Mouse (Mus musculus) G1E (cell line): ENCODE data around the gene Zfp598. TPM values are rescaled to one million over a fixed set of nuclear protein-coding genes. Genes with fewer than 3 reads are reported as not detected.

Experiments used
- ATAC-seq: 2 replicates; pipeline ENCODE4 v1.8.0; 2016; ENCODE audit warnings: mild to moderate bottlenecking; ENCODE audit not compliant: insufficient number of reproducible peaks, poor library complexity, low FRiP score, severe bottlenecking; ENCODE audit errors: extremely low read depth
- DNase-seq: peaks from one replicate; pipeline ENCODE4 v3.0.0; 2012; ENCODE audit warnings: low spot score
- H3K27me3 ChIP-seq: 2 replicates; pipeline ENCODE4 v1.6.1; 2012; ENCODE audit warnings: mild to moderate bottlenecking, low read length, inconsistent platforms; ENCODE audit not compliant: insufficient read depth
- H3K36me3 ChIP-seq: replicated peaks from 2 replicates; pipeline ENCODE3; 2012; ENCODE audit warnings: mild to moderate bottlenecking, inconsistent platforms
- H3K4me1 ChIP-seq: 2 replicates; pipeline ENCODE4 v1.6.1; 2012; ENCODE audit warnings: low read depth, low read length, inconsistent platforms, mixed read lengths; ENCODE audit not compliant: insufficient read depth
- H3K4me3 ChIP-seq: 2 replicates; pipeline ENCODE4 v1.5.1; 2012; ENCODE audit warnings: low read depth, mild to moderate bottlenecking, inconsistent platforms, low read length, moderate library complexity, mixed read lengths
- H3K9me3 ChIP-seq: replicated peaks from 2 replicates; pipeline ENCODE4 v1.6.1; 2012; ENCODE audit warnings: inconsistent platforms
- CTCF ChIP-seq: IDR thresholded peaks from 2 replicates; pipeline ENCODE4 v1.5.1; 2012; ENCODE audit warnings: low read depth, low read length, inconsistent platforms, mixed read lengths
- GATA1 ChIP-seq: IDR thresholded peaks from 2 replicates; pipeline ENCODE4 v1.6.1; 2012; ENCODE audit warnings: borderline replicate concordance, low read length, inconsistent platforms, mixed read lengths
- GATA2 ChIP-seq: IDR thresholded peaks from 2 replicates; pipeline ENCODE4 v1.6.1; 2012; ENCODE audit warnings: low read depth, low read length, inconsistent platforms, borderline replicate concordance
- POLR2AphosphoS5 ChIP-seq: IDR thresholded peaks from 2 replicates; pipeline ENCODE4 v1.6.1; 2012; ENCODE audit warnings: low read depth, low read length, inconsistent platforms; ENCODE audit not compliant: insufficient replicate concordance
- TAL1 ChIP-seq: conservative IDR thresholded peaks from 2 replicates; pipeline ENCODE4 v1.6.1; 2012; ENCODE audit warnings: low read depth, low read length, inconsistent platforms, mixed read lengths
- polyA plus RNA-seq: library from polyadenylated mRNA; stranded (reverse); fragments of >175 nt; gene quantifications from 2 replicates; pipeline ENCODE4 v1.2.3, GENCODE M21; 2012
- total RNA-seq, 2 experiments: library from RNA; stranded (forward) in 1 of 2; stranded (reverse) in 1 of 2; fragments of 200-1000 nt in 1 of 2; fragments of >200 nt in 1 of 2; fragmentation: Nextera tagmentation in 1 of 2; gene quantifications; 2 replicates each; pipeline ENCODE4 v1.2.3; 2014 to 2017

Gene Zfp598
- total and polyA plus RNA-seq, 3 experiments, result 11.2 to 86.4 (median 59.1) TPM

DNA sequence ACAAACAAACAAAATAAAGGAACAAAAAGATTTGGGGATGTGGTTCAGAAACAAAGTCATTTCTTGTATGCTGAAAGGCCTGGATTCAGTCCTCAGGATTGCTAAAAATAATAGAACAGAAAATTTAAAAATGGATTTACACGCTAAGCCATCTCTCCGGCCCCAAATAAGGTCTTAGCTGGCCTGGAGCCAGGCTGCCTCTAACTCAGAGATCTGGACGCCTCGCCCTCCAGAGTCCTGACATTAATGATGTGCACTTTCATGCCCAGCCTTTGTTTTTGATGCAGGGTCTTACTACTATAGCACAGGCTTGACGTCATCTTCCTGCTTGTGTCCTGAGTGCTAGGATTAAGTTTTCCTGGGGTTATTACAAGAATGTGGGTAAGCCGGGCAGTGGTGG is 59.6 kb downstream of the Zfp598 start:
- DNase-seq (no peak), ATAC-seq (no peak)
- no peak overlapping the region for H3K4me3 ChIP-seq
- peaks cover 13% of the 10 kb centered on the region for H3K4me1 ChIP-seq
- H3K27me3 ChIP-seq, result peaks cover 27% of the 10 kb centered on the region
- TF ChIP-seq GATA2 (no peak), CTCF (no peak), TAL1 (no peak), POLR2AphosphoS5 (no peak), GATA1 (no peak)
- no peaks in the 10 kb centered on the region for H3K9me3 ChIP-seq
- peaks cover 9% of the 10 kb centered on the region for H3K36me3 ChIP-seq

- TF ChIP-seq GATA2 (no peak), GATA1 (no peak), TAL1 (no peak), CTCF (no peak), POLR2AphosphoS5 (no peak)
- Histone ChIP-seq H3K9me3 (no peaks in the 10 kb centered on the region), H3K27me3 (peaks cover 27% of the 10 kb centered on the region), H3K4me1 (peaks cover 18% of the 10 kb centered on the region), H3K36me3 (peaks cover 12% of the 10 kb centered on the region), H3K4me3 (no peak overlapping the region)
- ATAC-seq (no peak), DNase-seq (no peak)
Observed at GRCm38 (mm10) chr17:24730787-24731186, 61.3 kb downstream of the Zfp598 start.

Other genes starting within 250 kb of the Zfp598 start
Only the 20 nearest of the 33 such genes appear.
- gene Traf7, start 141.7 kb upstream of the Zfp598 start, total RNA-seq (2014; fragmentation: Nextera tagmentation), result 62.8 and 70.6 TPM in 2 replicates
- 81.7 and 103 TPM in 2 replicates for gene Traf7, start 141.7 kb upstream of the Zfp598 start, total RNA-seq (2017)
- 153 and 198 TPM in 2 replicates for gene Traf7, start 141.7 kb upstream of the Zfp598 start, polyA plus RNA-seq
- gene Rab26, start 135.5 kb upstream of the Zfp598 start, total RNA-seq (2014; fragmentation: Nextera tagmentation), result 0.83 TPM in 1 of 2 replicates, not detected in the other
- 0.35 and 0.49 TPM in 2 replicates for gene Rab26, start 135.5 kb upstream of the Zfp598 start, total RNA-seq (2017)
- gene Rab26, start 135.5 kb upstream of the Zfp598 start, polyA plus RNA-seq, result 0.24 and 0.26 TPM in 2 replicates
- gene Pkd1, start 119.9 kb upstream of the Zfp598 start, total RNA-seq (2014; fragmentation: Nextera tagmentation), result 14.4 and 28.0 TPM in 2 replicates
- 5.0 and 10.3 TPM in 2 replicates for gene Pkd1, start 119.9 kb upstream of the Zfp598 start, total RNA-seq (2017)
- 4.1 and 5.8 TPM in 2 replicates for gene Pkd1, start 119.9 kb upstream of the Zfp598 start, polyA plus RNA-seq
- gene Tsc2, start 37.1 kb upstream of the Zfp598 start, total RNA-seq (2014; fragmentation: Nextera tagmentation), result 114 and 146 TPM in 2 replicates
- 38.0 and 39.7 TPM in 2 replicates for gene Tsc2, start 37.1 kb upstream of the Zfp598 start, total RNA-seq (2017)
- 66.5 and 77.5 TPM in 2 replicates for gene Tsc2, start 37.1 kb upstream of the Zfp598 start, polyA plus RNA-seq
- gene Nthl1, start 37.0 kb upstream of the Zfp598 start, total RNA-seq (2014; fragmentation: Nextera tagmentation), result 3.8 and 9.1 TPM in 2 replicates
- gene Nthl1, start 37.0 kb upstream of the Zfp598 start, total RNA-seq (2017), result 9.8 and 16.9 TPM in 2 replicates
- 17.8 and 21.5 TPM in 2 replicates for gene Nthl1, start 37.0 kb upstream of the Zfp598 start, polyA plus RNA-seq
- not detected in 2 replicates for gene Slc9a3r2, start 19.4 kb upstream of the Zfp598 start, total RNA-seq (2014; fragmentation: Nextera tagmentation)
- 0.16 TPM in 1 of 2 replicates, not detected in the other for gene Slc9a3r2, start 19.4 kb upstream of the Zfp598 start, total RNA-seq (2017)
- 0.03 and 0.07 TPM in 2 replicates for gene Slc9a3r2, start 19.4 kb upstream of the Zfp598 start, polyA plus RNA-seq
- gene Npw, start 11.2 kb upstream of the Zfp598 start, total RNA-seq (2014; fragmentation: Nextera tagmentation), result not detected in 2 replicates
- not detected in 2 replicates for gene Npw, start 11.2 kb upstream of the Zfp598 start, total RNA-seq (2017)
- gene Npw, start 11.2 kb upstream of the Zfp598 start, polyA plus RNA-seq, result not detected in 2 replicates
- not detected in 2 replicates for gene Syngr3, start 20.3 kb downstream of the Zfp598 start, total RNA-seq (2014; fragmentation: Nextera tagmentation)
- 0.17 TPM in 1 of 2 replicates, not detected in the other for gene Syngr3, start 20.3 kb downstream of the Zfp598 start, total RNA-seq (2017)
- 0.08 and 0.12 TPM in 2 replicates for gene Syngr3, start 20.3 kb downstream of the Zfp598 start, polyA plus RNA-seq
- gene Gfer, start 26.5 kb downstream of the Zfp598 start, total RNA-seq (2014; fragmentation: Nextera tagmentation), result 10.5 and 15.7 TPM in 2 replicates
- 34.1 and 46.4 TPM in 2 replicates for gene Gfer, start 26.5 kb downstream of the Zfp598 start, total RNA-seq (2017)
- gene Gfer, start 26.5 kb downstream of the Zfp598 start, polyA plus RNA-seq, result 149 and 184 TPM in 2 replicates
- gene Noxo1, start 26.5 kb downstream of the Zfp598 start, total RNA-seq (2014; fragmentation: Nextera tagmentation), result 1.4 TPM in 1 of 2 replicates, not detected in the other
- gene Noxo1, start 26.5 kb downstream of the Zfp598 start, total RNA-seq (2017), result 1.0 and 1.1 TPM in 2 replicates
- 0.72 and 0.87 TPM in 2 replicates for gene Noxo1, start 26.5 kb downstream of the Zfp598 start, polyA plus RNA-seq
- gene Tbl3, start 38.0 kb downstream of the Zfp598 start, total RNA-seq (2014; fragmentation: Nextera tagmentation), result 9.2 and 17.8 TPM in 2 replicates
- gene Tbl3, start 38.0 kb downstream of the Zfp598 start, total RNA-seq (2017), result 27.7 and 34.0 TPM in 2 replicates
- gene Tbl3, start 38.0 kb downstream of the Zfp598 start, polyA plus RNA-seq, result 15.6 and 25.2 TPM in 2 replicates
- not detected in 2 replicates for gene Rnf151, start 48.4 kb downstream of the Zfp598 start, total RNA-seq (2014; fragmentation: Nextera tagmentation)
- gene Rnf151, start 48.4 kb downstream of the Zfp598 start, total RNA-seq (2017), result 0.23 TPM in 1 of 2 replicates, not detected in the other
- gene Rnf151, start 48.4 kb downstream of the Zfp598 start, polyA plus RNA-seq, result 0.13 and 0.17 TPM in 2 replicates
- gene Rps2, start 48.4 kb downstream of the Zfp598 start, total RNA-seq (2014; fragmentation: Nextera tagmentation), result 3,970 and 4,105 TPM in 2 replicates
- gene Rps2, start 48.4 kb downstream of the Zfp598 start, total RNA-seq (2017), result 950 and 975 TPM in 2 replicates
- gene Rps2, start 48.4 kb downstream of the Zfp598 start, polyA plus RNA-seq, result 2,688 and 3,723 TPM in 2 replicates
- 54.6 and 63.5 TPM in 2 replicates for gene Ndufb10, start 54.8 kb downstream of the Zfp598 start, total RNA-seq (2014; fragmentation: Nextera tagmentation)
- 185 and 206 TPM in 2 replicates for gene Ndufb10, start 54.8 kb downstream of the Zfp598 start, total RNA-seq (2017)
- 372 and 429 TPM in 2 replicates for gene Ndufb10, start 54.8 kb downstream of the Zfp598 start, polyA plus RNA-seq
- gene Rpl3l, start 58.1 kb downstream of the Zfp598 start, total RNA-seq (2014; fragmentation: Nextera tagmentation), result not detected in 2 replicates
- gene Rpl3l, start 58.1 kb downstream of the Zfp598 start, total RNA-seq (2017), result 0.17 TPM in 1 of 2 replicates, not detected in the other
- 0.07 TPM in 1 of 2 replicates, not detected in the other for gene Rpl3l, start 58.1 kb downstream of the Zfp598 start, polyA plus RNA-seq
- 62.0 and 76.8 TPM in 2 replicates for gene Msrb1, start 67.0 kb downstream of the Zfp598 start, total RNA-seq (2014; fragmentation: Nextera tagmentation)
- gene Msrb1, start 67.0 kb downstream of the Zfp598 start, total RNA-seq (2017), result 34.6 and 39.2 TPM in 2 replicates
- gene Msrb1, start 67.0 kb downstream of the Zfp598 start, polyA plus RNA-seq, result 10.1 and 14.6 TPM in 2 replicates
- gene Hs3st6, start 83.3 kb downstream of the Zfp598 start, total RNA-seq (2014; fragmentation: Nextera tagmentation), result not detected in 2 replicates
- gene Hs3st6, start 83.3 kb downstream of the Zfp598 start, total RNA-seq (2017), result not detected in 2 replicates
- gene Hs3st6, start 83.3 kb downstream of the Zfp598 start, polyA plus RNA-seq, result not detected in 2 replicates
- gene Meiob, start 134.6 kb downstream of the Zfp598 start, total RNA-seq (2014; fragmentation: Nextera tagmentation), result 7.6 and 8.4 TPM in 2 replicates
- 1.9 and 2.1 TPM in 2 replicates for gene Meiob, start 134.6 kb downstream of the Zfp598 start, total RNA-seq (2017)
- 0.07 and 0.13 TPM in 2 replicates for gene Meiob, start 134.6 kb downstream of the Zfp598 start, polyA plus RNA-seq
- gene Hagh, start 170.5 kb downstream of the Zfp598 start, total RNA-seq (2014; fragmentation: Nextera tagmentation), result 16.8 and 22.3 TPM in 2 replicates
- gene Hagh, start 170.5 kb downstream of the Zfp598 start, total RNA-seq (2017), result 30.4 and 34.7 TPM in 2 replicates
- gene Hagh, start 170.5 kb downstream of the Zfp598 start, polyA plus RNA-seq, result 22.1 and 22.3 TPM in 2 replicates
- 7.9 and 10.8 TPM in 2 replicates for gene Fahd1, start 180.7 kb downstream of the Zfp598 start, total RNA-seq (2014; fragmentation: Nextera tagmentation)
- 16.1 TPM in 2 replicates for gene Fahd1, start 180.7 kb downstream of the Zfp598 start, total RNA-seq (2017)
- 3.9 and 4.5 TPM in 2 replicates for gene Fahd1, start 180.7 kb downstream of the Zfp598 start, polyA plus RNA-seq